9 mouse cellular contexts compared by ENCODE assay signal in the genomic region with DNA sequence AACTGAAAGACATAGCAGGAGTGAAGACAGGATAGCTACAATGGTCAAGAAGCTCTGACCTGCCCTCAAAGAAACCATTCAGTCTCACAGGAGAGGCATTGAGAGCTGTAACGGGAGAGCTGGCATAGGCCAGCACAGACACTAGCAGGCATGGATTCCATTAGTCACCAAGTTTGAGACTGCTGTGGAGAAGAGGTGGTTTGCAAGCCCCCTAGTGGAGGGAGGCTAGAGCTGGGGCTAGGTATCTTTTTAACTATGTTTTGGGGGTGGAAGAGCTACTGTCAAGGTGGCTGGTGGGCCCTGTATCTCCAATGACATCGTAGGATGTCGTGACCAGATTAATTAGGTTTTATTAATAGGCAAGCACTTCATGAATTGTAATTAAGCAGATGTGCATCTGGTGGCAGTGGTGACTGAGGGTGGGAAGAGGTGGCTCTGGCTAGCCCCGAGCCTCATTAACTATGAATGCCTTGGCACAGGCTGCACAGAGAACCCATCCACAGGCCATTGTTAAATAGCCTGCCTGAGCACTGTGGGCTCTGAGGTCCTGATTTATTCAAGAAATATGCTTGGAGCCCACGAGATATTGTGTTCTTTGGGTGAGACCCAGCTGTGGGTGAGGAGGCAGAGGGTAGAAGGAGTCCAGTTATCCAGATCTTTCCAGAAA. TPM values are rescaled to one million over a fixed set of nuclear protein-coding genes. Genes with fewer than 3 reads are reported as not detected.
DNase-seq lines count a peak whose midpoint lies in the region; ATAC-seq and TF ChIP-seq lines count a peak whose summit lies in the region.
"Had no signal": no experiment of that assay in that cellular context is flagged by ENCODE, and none has a peak within 500 bp of the region (broad histone marks: within the 10 kb centered on the region; RNA-seq: fewer than 3 reads in every experiment).

No protein-coding gene starts in this region.

- no peak for ATAC-seq in liver, postnatal 0 days
- ATAC-seq in liver, embryonic 12.5 days, result no peak
- ATAC-seq in hindbrain, embryonic 15.5 days (ENCODE audit: low FRiP score, low read depth), result peak; percentile 64; the same call in 1 of the 2 replicates

- H3K4me1 ChIP-seq in liver, postnatal 0 days (ENCODE audit: insufficient read depth), result no peaks in the 10 kb centered on the region
- H3K4me1 ChIP-seq in liver, embryonic 12.5 days, result no peaks in the 10 kb centered on the region
- H3K4me1 ChIP-seq in hindbrain, embryonic 15.5 days (replicated peaks), result peaks cover 40% of the 10 kb centered on the region
- peaks cover 31% of the 10 kb centered on the region for H3K4me1 ChIP-seq in olfactory bulb, adult 2 months (ENCODE audit: control insufficient read depth, insufficient read depth, low read length)

- no peak overlapping the region for H3K27ac ChIP-seq in liver, postnatal 0 days (ENCODE audit: low read depth)
- no peak overlapping the region for H3K27ac ChIP-seq in liver, embryonic 12.5 days
- H3K27ac ChIP-seq in hindbrain, embryonic 15.5 days (replicated peaks), result 0 out of 2 replicates have a peak overlapping the region, but pooled peaks have one; percentile 35
- H3K27ac ChIP-seq in olfactory bulb, adult 2 months (ENCODE audit: insufficient read depth, low read depth, low read length), result peak overlapping the region; percentile 17; the same call in 1 of the 2 replicates

- no peaks in the 10 kb centered on the region for H3K27me3 ChIP-seq in liver, postnatal 0 days (ENCODE audit: insufficient read depth, low read length)
- no peaks in the 10 kb centered on the region for H3K27me3 ChIP-seq in liver, embryonic 12.5 days (replicated peaks)
- peaks cover 3% of the 10 kb centered on the region; the same call in 1 of the 2 replicates for H3K27me3 ChIP-seq in hindbrain, embryonic 15.5 days

- H3K9ac ChIP-seq in liver, postnatal 0 days (replicated peaks), result no peak overlapping the region
- no peak overlapping the region for H3K9ac ChIP-seq in liver, embryonic 12.5 days
- H3K9ac ChIP-seq in hindbrain, embryonic 15.5 days, result no peak overlapping the region

- no peak for TF ChIP-seq POLR2A in olfactory bulb, adult 2 months (IDR thresholded peaks at IDR 0.05; ENCODE audit: insufficient read depth, low read depth, low read length)

- intact Hi-C loops in left cerebral cortex, postnatal 25 days (cut with DNase I), result no loop called here

- 70% methylated on average over 5 of the region's 5 CpGs for WGBS in liver, postnatal 0 days (ENCODE audit: insufficient replicate concordance)
- WGBS in liver, embryonic 12.5 days (ENCODE audit: insufficient replicate concordance), result 54% methylated on average over 5 of the region's 5 CpGs
- 23% methylated on average over 5 of the region's 5 CpGs for WGBS in hindbrain, embryonic 15.5 days
- WGBS in olfactory bulb, adult 2 months, result 38% methylated on average over 5 of the region's 5 CpGs

- H3K4me2 ChIP-seq in liver, postnatal 0 days (ENCODE audit: low read depth, low read length), result no peak overlapping the region
- no peak overlapping the region for H3K4me2 ChIP-seq in liver, embryonic 12.5 days
- no peak overlapping the region for H3K4me2 ChIP-seq in hindbrain, embryonic 15.5 days

- H3K9me3 ChIP-seq in liver, postnatal 0 days (ENCODE audit: low read length), result no peaks in the 10 kb centered on the region
- no peaks in the 10 kb centered on the region for H3K9me3 ChIP-seq in liver, embryonic 12.5 days (replicated peaks)
- no peaks in the 10 kb centered on the region for H3K9me3 ChIP-seq in hindbrain, embryonic 15.5 days

- 0 out of 2 replicates have a peak, but pooled peaks have one; percentile 19 for TF ChIP-seq CTCF in liver, postnatal 0 days (IDR thresholded peaks at IDR 0.05; ENCODE audit: low read depth)
- TF ChIP-seq CTCF in olfactory bulb, adult 2 months (IDR thresholded peaks at IDR 0.05; ENCODE audit: insufficient read depth, low read depth, low read length), result no peak

- H3K4me3 ChIP-seq in liver, postnatal 0 days (ENCODE audit: low read depth, low read length), result no peak overlapping the region
- no peak overlapping the region for H3K4me3 ChIP-seq in liver, embryonic 12.5 days
- H3K4me3 ChIP-seq in hindbrain, embryonic 15.5 days, result no peak overlapping the region
- H3K4me3 ChIP-seq in olfactory bulb, adult 2 months (ENCODE audit: insufficient read depth, low read depth, low read length), result no peak overlapping the region
- H3K4me3 ChIP-seq: erythroblast, embryonic 14.5 days had no signal

- H3K36me3 ChIP-seq in liver, postnatal 0 days (replicated peaks; ENCODE audit: insufficient read depth, low read length), result no peaks in the 10 kb centered on the region
- no peaks in the 10 kb centered on the region for H3K36me3 ChIP-seq in liver, embryonic 12.5 days
- no peaks in the 10 kb centered on the region for H3K36me3 ChIP-seq in hindbrain, embryonic 15.5 days

- no peak for DNase-seq in liver, postnatal 0 days
- peak; percentile 25 for DNase-seq in embryo, embryonic 9.5 days (ENCODE audit: extremely low spot score)
- DNase-seq in thymus, postnatal 25 days, result no peak
- no peak for DNase-seq in left cerebral cortex, postnatal 25 days (ENCODE audit: low spot score in 2 of 2)
- DNase-seq in gastrocnemius, postnatal 25 days, result no peak

- TF ChIP-seq EP300 in liver, postnatal 0 days (IDR thresholded peaks at IDR 0.05; ENCODE audit: low read depth), result no peak

RNA-seq across cellular contexts. Expression of gene Kcnd3, which starts 48.6 kb away (rescaled TPM):
- polyA plus RNA-seq in liver, postnatal 0 days (2015; fragmentation: Nextera tagmentation; extraction: Ambion mirVana), result 0.02 and 0.05 TPM in 2 replicates
- 0.20 and 0.26 TPM in 2 replicates for polyA plus RNA-seq in liver, embryonic 12.5 days (2016; fragmentation: Nextera tagmentation; extraction: Ambion mirVana)
- 10.0 and 10.4 TPM in 2 replicates for polyA plus RNA-seq in hindbrain, embryonic 15.5 days (2015; fragmentation: Nextera tagmentation; extraction: Ambion mirVana)
- polyA plus RNA-seq in olfactory bulb, adult 2 months (2012; ENCODE audit: insufficient read depth, insufficient read length, low replicate concordance, missing spikeins), result 42.2 TPM in 1 of 2 replicates, not detected in the other
- 10 to 100 TPM; 49.4 to 55.7 TPM for total RNA-seq in left cerebral cortex, postnatal 25 days (2021)
- under 1 TPM; 0.08 to 0.10 TPM for total RNA-seq in gastrocnemius, postnatal 25 days (2021)
- polyA plus RNA-seq: erythroblast, embryonic 14.5 days had no signal

Comparison
In these comparisons a context has a peak if more than half of its experiments do, and no peak if none do; other contexts are left out.
1. H3K27ac ChIP-seq: peak in hindbrain, embryonic 15.5 days (single experiment) and olfactory bulb, adult 2 months (single experiment); none in liver, postnatal 0 days (single experiment) and liver, embryonic 12.5 days (single experiment).